Mouse (Mus musculus) liver, embryonic 16.5 days (tissue): ENCODE data around the gene Tfeb. TPM values are rescaled to one million over a fixed set of nuclear protein-coding genes. Genes with fewer than 3 reads are reported as not detected.

Source experiments
- ATAC-seq: fragments of 200-750 bp; cut with Nextera tagmentation; 2 replicates; pipeline ENCODE4 v1.8.0; 2017; ENCODE audit warnings: low read depth, mild to moderate bottlenecking, moderate number of reproducible peaks, moderate library complexity
- H3K27ac ChIP-seq: fragments of 300-500 bp; sonication (generic); 2 replicates; pipeline ENCODE4 v1.5.1; 2014; ENCODE audit warnings: mild to moderate bottlenecking, low read length
- H3K27me3 ChIP-seq: fragments of 300-500 bp; sonication (generic); 2 replicates; pipeline ENCODE4 v1.6.1; 2014; ENCODE audit warnings: low read depth, low read length, mixed read lengths; ENCODE audit not compliant: control insufficient read depth, insufficient read depth
- H3K36me3 ChIP-seq: fragments of 300-500 bp; sonication (generic); 2 replicates; pipeline ENCODE4 v1.6.1; 2014; ENCODE audit warnings: mild to moderate bottlenecking; ENCODE audit not compliant: control insufficient read depth, insufficient read depth
- H3K4me1 ChIP-seq: fragments of 300-500 bp; sonication (generic); 2 replicates; pipeline ENCODE4 v1.6.1; 2014; ENCODE audit warnings: low read depth, low read length, mixed read lengths; ENCODE audit not compliant: control insufficient read depth
- H3K4me2 ChIP-seq: fragments of 300-500 bp; sonication (generic); 2 replicates; pipeline ENCODE4 v1.6.1; 2014; ENCODE audit warnings: low read depth, low read length, mixed read lengths
- H3K4me3 ChIP-seq: fragments of 300-500 bp; sonication (generic); 2 replicates; pipeline ENCODE4 v1.5.1; 2014; ENCODE audit warnings: low read depth, mild to moderate bottlenecking, low read length
- H3K9ac ChIP-seq: fragments of 300-500 bp; sonication (generic); 2 replicates; pipeline ENCODE4 v1.6.1; 2014; ENCODE audit warnings: low read depth, low read length
- H3K9me3 ChIP-seq: fragments of 300-500 bp; sonication (generic); replicated peaks from 2 replicates; pipeline ENCODE4 v1.6.1; 2016; ENCODE audit warnings: low read length; ENCODE audit not compliant: control insufficient read depth
- WGBS: fragments of 180-500 bp; shearing (Covaris S2); extraction: QIAGEN DNeasy Blood & Tissue Kit; methylation state at CpG from one replicate; pipeline ENCODE4 v1.1.7; 2014; ENCODE audit not compliant: insufficient replicate concordance; 5-methylcytosine and 5-hydroxymethylcytosine counted together
- polyA plus RNA-seq: library from polyadenylated mRNA; unstranded; fragments of >200 nt; fragmentation: Nextera tagmentation; extraction: Ambion mirVana; gene quantifications from 2 replicates; pipeline ENCODE4 v1.2.1, GENCODE M21; 2015

The Tfeb gene
- polyA plus RNA-seq, 1 experiment from 2014 or later = 5.9 TPM

DNA sequence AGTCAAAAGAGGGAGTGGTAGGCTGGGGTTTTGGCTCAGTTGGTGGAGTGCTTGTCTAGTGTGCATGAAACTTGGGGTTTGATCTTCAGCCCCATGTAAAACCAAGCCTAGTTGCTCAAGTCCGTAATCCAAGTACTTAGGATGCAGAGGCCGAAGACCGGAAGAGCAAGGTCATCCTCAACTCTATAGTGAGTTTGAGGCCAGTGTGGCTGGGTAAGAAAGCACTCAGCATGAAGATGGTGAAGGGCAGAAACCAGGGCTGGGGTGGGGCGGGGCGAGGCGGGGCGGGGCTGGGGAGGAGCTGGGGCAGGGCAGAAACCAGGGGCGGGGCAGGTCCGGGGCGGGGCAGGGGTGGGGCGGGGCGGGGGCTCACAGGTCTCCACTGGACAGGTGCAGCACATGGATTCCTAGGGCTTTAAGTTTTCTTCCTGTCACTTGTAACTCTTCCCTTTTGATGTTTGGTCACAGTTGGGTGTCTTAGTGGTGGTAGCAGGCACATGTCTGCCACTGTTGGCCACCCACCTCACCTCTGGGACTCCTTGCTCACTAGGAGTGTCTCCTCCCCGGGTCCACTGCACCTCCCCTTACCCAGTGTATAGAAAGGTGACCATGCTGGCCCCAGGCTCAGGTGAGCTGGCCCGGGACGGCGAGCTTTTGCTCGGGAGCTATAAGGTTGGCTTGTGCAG is 30.8 kb downstream of the Tfeb start:
- ATAC-seq = no peak
- WGBS = 35% methylated on average over 14 of the region's 17 CpGs
- Histone ChIP-seq H3K36me3 (no peaks in the 10 kb centered on the region), H3K4me2 (no peak overlapping the region; the same call in 1 of the 2 replicates), H3K27me3 (no peaks in the 10 kb centered on the region), H3K9me3 (no peaks in the 10 kb centered on the region), H3K4me3 (no peak overlapping the region), H3K27ac (peak overlapping the region; percentile 47), H3K4me1 (peaks cover 26% of the 10 kb centered on the region), H3K9ac (no peak overlapping the region)

DNA sequence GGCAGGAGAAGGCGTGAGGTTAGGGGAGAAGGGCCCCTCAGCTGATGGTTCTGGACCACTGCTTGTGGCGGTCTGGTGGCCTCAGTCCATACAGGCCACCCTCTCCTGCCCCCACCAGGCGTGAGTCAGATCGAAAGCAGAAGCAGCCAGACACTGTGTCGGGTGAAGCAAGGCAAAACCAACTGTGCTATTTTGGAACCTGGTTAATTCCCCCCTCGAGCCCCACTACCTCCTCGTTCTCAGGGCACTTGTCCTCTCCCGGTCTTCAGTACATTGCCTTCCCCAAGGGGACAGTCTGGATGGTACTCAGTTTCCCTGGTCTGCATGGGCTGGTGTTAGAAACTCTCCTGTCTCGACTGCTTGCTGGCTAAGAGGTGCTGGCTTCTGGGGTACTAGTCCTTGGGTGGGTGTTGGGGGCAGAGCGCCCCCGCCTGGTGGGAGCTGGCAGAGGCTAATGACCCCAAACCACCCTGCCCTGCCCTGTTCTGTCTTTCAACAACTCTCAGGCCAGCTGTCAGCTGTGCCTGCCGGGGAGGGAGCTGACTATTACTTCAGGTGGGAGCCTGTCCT is 32.0 kb downstream of the Tfeb start:
- Histone ChIP-seq H3K4me1 (peaks cover 20% of the 10 kb centered on the region), H3K9me3 (no peaks in the 10 kb centered on the region), H3K9ac (no peak overlapping the region), H3K4me3 (no peak overlapping the region), H3K27me3 (no peaks in the 10 kb centered on the region), H3K4me2 (peak overlapping the region; percentile 21; the same call in 1 of the 2 replicates), H3K36me3 (no peaks in the 10 kb centered on the region), H3K27ac (peak overlapping the region; percentile 45)
- WGBS = 9% methylated on average over 12 of the region's 12 CpGs
- ATAC-seq = peak; percentile 45

DNA sequence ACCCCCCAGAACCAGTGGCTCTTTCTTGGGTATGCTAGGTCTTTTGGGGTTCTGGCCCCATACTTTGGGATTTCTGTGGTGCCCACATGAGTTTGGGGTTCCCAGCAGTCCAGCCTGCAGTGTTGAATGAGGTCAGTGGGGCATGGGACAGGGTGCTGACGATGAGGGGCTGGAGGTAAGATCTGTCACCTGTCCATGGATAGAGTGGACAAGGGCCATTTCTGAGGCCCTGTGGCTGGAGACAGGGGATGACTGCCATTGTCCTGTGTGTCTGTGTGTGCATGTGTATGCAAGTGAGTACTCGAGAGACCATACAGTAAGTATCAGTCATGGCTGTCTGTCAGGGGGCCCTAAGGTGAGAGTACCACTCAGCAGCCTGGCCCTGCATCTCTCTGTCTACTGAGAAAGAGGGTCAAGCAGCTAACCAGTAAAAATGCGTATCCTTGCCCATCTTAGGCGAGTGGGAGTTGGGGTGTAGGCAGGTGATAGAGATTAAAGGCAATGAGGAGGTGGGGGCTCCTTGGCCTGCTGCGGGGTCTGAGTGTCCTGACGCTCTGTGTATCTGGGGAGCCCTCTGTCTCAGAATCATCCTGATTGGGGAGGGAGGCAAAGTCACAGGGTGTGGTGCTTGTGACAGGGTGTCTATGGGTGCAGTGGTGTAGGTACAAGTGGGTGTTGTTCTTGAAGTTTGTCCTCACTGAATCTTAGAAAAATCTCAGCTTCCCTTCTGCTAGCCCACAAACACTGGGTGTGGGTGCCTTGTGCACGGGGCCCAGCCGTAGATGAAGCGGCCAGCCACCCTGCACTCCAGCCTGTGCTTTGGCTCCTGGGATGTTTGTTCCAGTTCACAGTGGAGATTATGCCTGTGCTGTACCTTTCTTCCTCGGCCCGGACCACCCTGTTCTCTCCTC is 32.8 kb downstream of the Tfeb start:
- no peak for ATAC-seq
- H3K27ac ChIP-seq = no peak overlapping the region
- H3K4me1 ChIP-seq = peaks cover 20% of the 10 kb centered on the region
- H3K9ac ChIP-seq = no peak overlapping the region
- H3K36me3 ChIP-seq = no peaks in the 10 kb centered on the region
- 68% methylated on average over 11 of the region's 11 CpGs for WGBS
- H3K4me3 ChIP-seq = no peak overlapping the region
- H3K9me3 ChIP-seq = no peaks in the 10 kb centered on the region
- no peaks in the 10 kb centered on the region for H3K27me3 ChIP-seq
- no peak overlapping the region for H3K4me2 ChIP-seq

DNA sequence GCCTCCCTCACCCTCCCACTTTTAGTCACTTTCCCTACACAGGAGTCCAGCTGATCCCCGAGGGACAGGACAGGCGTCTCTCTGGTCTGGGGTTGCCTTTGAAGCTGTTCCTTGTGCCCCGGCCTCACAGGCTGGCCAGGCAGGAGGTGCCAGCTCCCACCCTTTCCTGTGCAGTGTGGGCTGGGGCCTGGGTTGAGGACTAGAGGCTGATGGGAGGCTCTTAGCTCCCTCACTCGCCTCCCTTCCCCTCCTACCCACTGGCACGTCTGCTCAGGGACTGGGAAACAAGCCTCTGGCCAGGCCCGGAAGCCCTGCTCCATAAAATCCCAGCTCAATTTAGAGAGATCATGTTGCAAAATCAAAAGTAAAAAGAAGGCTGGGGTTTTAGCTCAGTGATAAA is 36.8 kb downstream of the Tfeb start:
- Histone ChIP-seq H3K9ac (no peak overlapping the region), H3K27ac (no peak overlapping the region), H3K36me3 (no peaks in the 10 kb centered on the region), H3K4me2 (no peak overlapping the region), H3K27me3 (no peaks in the 10 kb centered on the region), H3K4me1 (peaks cover 10% of the 10 kb centered on the region), H3K9me3 (no peaks in the 10 kb centered on the region), H3K4me3 (no peak overlapping the region)
- no peak for ATAC-seq
- 46% methylated on average over 6 of the region's 6 CpGs for WGBS

DNA sequence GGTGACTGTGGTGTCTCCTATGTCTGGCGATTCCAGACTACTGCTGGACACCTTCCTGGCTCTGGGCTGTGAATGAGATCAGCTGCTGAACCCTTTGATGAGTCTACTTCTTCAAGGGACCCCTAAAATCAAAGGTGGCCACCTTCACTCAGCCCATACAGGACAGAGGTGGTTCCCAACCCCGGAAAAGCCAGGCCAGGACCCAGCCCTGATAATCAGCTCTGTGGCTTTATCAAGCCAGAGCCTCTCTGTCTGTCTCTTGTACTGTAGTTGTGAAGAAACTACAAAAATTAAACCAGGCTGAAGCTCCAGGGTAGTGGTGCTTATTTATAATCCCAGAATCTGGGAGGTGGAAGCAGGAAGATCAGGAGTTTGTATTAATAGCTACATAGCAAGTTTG is 40.3 kb downstream of the Tfeb start:
- no peak overlapping the region for H3K9ac ChIP-seq
- no peak for ATAC-seq
- no peak overlapping the region for H3K4me3 ChIP-seq
- H3K36me3 ChIP-seq = no peaks in the 10 kb centered on the region
- no peak overlapping the region for H3K27ac ChIP-seq
- no peaks in the 10 kb centered on the region for H3K27me3 ChIP-seq
- no peak overlapping the region for H3K4me2 ChIP-seq
- WGBS = 23% methylated on average over 2 of the region's 2 CpGs
- no peaks in the 10 kb centered on the region for H3K9me3 ChIP-seq
- H3K4me1 ChIP-seq = peaks cover 7% of the 10 kb centered on the region

DNA sequence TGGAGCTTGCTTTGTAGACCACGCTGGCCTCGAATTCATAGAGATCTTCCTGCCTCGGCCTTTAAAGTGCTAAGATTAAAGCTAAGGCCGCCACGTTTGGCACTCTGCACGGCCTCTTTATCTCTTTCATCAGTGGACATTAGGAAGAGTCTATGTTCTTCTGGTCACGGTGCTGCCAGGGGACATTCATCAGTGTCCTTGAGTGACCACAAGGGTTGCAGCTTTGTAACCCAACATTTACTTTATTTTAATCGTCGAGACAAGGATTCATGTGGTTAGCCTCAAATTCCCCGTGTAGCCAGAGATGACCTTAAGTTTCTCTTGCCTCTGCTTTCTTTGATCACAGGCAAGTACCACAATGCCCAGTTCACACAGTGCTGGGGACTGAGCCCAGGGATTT is 43.6 kb downstream of the Tfeb start:
- Histone ChIP-seq H3K9ac (no peak overlapping the region), H3K27me3 (no peaks in the 10 kb centered on the region), H3K9me3 (no peaks in the 10 kb centered on the region), H3K4me2 (no peak overlapping the region), H3K4me3 (no peak overlapping the region), H3K36me3 (no peaks in the 10 kb centered on the region), H3K4me1 (peaks cover 12% of the 10 kb centered on the region), H3K27ac (no peak overlapping the region)
- WGBS = 46% methylated on average over 10 of the region's 10 CpGs
- no peak for ATAC-seq

DNA sequence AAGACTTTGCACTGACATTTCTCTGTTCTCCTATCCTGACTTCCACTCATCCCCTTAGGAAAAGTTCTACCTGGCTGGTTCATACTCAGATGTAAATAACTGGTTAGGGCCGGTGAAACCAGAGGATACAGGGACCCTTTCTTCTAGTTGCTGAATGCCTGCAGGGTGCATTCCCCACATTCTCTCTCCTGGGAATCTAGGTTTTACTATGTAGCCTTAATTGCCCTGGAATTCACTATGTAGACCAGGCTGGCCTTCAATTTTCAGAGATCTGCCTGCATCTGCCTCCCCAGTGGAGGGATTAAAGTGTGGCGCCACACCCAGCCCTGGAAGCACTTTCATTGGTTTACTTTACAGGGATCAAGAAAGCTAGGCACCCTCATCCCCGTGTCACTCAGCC is 45.7 kb downstream of the Tfeb start:
- no peak for ATAC-seq
- Histone ChIP-seq H3K4me3 (no peak overlapping the region), H3K4me2 (no peak overlapping the region), H3K27ac (no peak overlapping the region), H3K36me3 (no peaks in the 10 kb centered on the region), H3K9me3 (no peaks in the 10 kb centered on the region), H3K9ac (no peak overlapping the region), H3K27me3 (no peaks in the 10 kb centered on the region), H3K4me1 (peaks cover 6% of the 10 kb centered on the region)
- WGBS = 72% methylated on average over 3 of the region's 3 CpGs

DNA sequence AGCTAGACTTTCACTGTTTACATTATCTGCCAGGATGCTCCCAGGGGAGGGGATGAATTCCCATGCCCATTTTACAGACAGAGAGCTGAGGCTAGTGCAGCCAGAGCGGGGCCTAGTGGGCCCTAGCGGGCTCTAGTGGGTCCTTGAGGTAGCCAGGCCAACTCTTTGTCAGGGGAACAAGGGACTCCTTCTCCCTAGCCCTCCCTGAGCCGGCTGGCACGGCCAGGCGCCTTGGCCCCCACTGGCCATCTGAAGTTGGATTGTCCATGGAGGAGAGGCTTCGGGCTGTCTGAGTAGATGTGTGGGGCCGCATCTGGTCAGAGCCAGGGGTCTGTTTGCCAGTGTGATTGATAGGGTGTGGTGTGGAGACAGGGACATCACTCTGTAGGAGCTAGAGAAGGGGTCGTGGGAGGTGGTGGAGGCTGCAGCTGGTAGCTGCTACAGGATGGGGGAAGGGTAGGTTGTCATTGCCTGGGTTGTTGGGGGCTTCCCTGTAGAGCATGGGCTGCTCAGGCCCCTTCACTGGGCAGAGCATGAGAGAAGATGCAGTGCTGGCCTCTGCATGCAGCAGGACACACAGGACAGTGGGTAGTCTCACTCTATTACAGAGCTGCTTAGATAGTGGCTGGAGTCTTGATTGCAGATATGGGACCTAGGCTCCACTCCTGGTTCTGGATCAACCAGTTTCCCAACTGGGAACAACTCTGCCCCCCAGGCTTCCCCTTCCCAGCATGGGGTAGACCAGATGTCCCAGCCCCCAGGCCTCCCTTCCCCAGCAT is 46.8 kb downstream of the Tfeb start:
- H3K27me3 ChIP-seq = no peaks in the 10 kb centered on the region
- no peak overlapping the region for H3K4me3 ChIP-seq
- ATAC-seq = no peak
- H3K27ac ChIP-seq = no peak overlapping the region
- H3K4me2 ChIP-seq = no peak overlapping the region
- H3K9ac ChIP-seq = no peak overlapping the region
- peaks cover 6% of the 10 kb centered on the region for H3K4me1 ChIP-seq
- no peaks in the 10 kb centered on the region for H3K36me3 ChIP-seq
- no peaks in the 10 kb centered on the region for H3K9me3 ChIP-seq
- 57% methylated on average over 8 of the region's 8 CpGs for WGBS
